Mouse (Mus musculus) C2C12 (cell line): ENCODE measurements around the gene Defa22.
"Not testable (repeated sequence)": the region's sequence is repeated elsewhere in the genome, so short reads cannot be mapped to it uniquely, and the experiment has no call there.

ENCODE experiments used
- CEBPB ChIP-seq: IDR thresholded peaks from one replicate; pipeline ENCODE4 v1.6.1; 2011; ENCODE audit warnings: low read depth, mild to moderate bottlenecking, control low read depth, moderate library complexity
- CTCF ChIP-seq: IDR thresholded peaks from one replicate; pipeline ENCODE4 v1.5.1; 2011; ENCODE audit not compliant: control insufficient read depth, insufficient read depth, insufficient read length
- FOSL1 ChIP-seq: IDR thresholded peaks from one replicate; pipeline ENCODE4 v1.8.0; 2011; ENCODE audit warnings: mild to moderate bottlenecking, low read length; ENCODE audit not compliant: poor library complexity, insufficient read depth, severe bottlenecking
- MAX ChIP-seq: IDR thresholded peaks from one replicate; pipeline ENCODE4 v1.6.1; 2011; ENCODE audit warnings: mild to moderate bottlenecking, control low read depth
- MYOD1 ChIP-seq: IDR thresholded peaks from one replicate; pipeline ENCODE4 v1.6.1; 2011; ENCODE audit warnings: low read depth; ENCODE audit not compliant: control insufficient read depth, insufficient read length
- MYOG ChIP-seq: IDR thresholded peaks from one replicate; pipeline ENCODE4 v1.6.1; 2011; ENCODE audit not compliant: control insufficient read depth, insufficient read length; ENCODE audit errors: extremely low read depth
- USF1 ChIP-seq: IDR thresholded peaks from one replicate; pipeline ENCODE4 v1.6.1; 2011; ENCODE audit warnings: low read depth, mild to moderate bottlenecking, control low read depth, moderate library complexity

- TF ChIP-seq CTCF, MYOG, CEBPB, MYOD1, USF1, MAX, FOSL1: not testable (repeated sequence)
These were observed 27.7 kb upstream of the Defa22 start, which contains the start of gene Defa30 for GRCm38 (mm10) chr8:21134342-21134741.
